Mouse (Mus musculus): ENCODE measurements around the gene Tgfbr2.

Tgfbr2 gene

DNA sequence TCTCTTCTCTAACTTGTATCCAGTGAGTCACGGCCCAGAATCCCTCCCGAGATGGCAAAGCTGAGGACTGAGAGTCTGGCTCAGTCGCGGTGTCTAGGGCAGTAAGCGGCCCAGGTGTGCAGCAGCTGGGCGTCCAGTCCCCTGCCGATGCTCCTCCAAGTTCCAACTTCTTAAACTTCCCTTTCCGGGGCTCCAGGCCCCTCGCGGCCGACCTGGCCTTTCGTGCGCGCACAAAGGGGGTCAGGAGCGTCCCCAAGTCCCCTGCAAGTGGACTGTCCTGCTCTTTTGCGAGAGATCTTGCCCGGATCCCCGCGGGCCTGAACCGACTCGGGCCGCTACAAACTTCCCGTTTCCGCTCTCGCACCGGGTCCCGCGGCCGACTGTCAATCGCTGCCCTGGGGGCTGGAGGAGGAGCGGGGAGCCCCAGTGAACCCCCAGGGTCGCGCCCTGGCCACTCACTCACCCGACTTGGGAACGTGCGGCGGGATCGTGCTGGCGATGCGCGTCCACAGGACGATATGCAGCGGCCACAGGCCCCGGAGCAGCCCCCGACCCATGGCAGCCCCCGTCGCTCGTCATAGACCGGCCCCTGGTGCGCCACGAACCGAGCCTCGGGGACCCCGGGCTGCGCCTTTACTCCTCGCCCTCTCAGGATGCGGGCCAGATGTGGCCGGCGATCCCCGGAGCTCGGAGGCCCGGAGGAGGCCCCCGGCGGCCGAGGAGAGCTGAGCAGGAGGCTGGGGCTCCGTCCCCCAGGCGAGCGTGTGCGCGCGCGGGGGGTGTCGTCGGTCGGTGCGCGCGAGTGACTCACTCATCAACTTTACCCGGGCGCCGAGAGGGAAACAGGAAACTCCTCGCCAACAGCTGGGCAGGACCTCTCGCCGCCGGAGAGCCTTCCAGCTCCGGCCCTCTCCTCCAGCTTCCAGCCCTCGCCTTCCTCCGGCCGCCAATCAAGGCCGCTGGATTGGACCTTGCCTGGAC is at the start of gene Tgfbr2:
TSS of gene Tgfbr2 (minus strand) at position 880 of the 981 bp plus-strand sequence.
- peak; percentile 14 to 25 for DNase-seq

DNA sequence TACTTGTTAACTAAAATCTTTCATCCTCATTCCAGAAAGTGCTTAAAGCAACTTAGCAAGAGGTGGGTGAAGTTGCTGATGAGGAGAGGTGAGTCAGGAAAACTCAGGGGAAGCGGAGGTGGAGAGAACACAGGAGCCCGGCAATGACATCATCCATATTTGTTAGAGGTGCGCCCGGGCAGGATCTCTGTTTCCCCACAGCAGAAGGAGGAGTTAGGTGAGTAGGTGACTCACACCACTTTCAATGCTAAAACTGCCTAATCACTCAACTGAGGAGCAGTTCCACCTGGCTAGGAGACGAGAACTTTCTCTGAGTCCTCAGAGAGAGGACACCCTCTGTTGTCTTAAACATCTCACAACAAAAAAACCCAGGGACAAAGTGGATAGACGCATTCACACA is 48.2 kb upstream of the Tgfbr2 start:
- DNase-seq: no peak

DNA sequence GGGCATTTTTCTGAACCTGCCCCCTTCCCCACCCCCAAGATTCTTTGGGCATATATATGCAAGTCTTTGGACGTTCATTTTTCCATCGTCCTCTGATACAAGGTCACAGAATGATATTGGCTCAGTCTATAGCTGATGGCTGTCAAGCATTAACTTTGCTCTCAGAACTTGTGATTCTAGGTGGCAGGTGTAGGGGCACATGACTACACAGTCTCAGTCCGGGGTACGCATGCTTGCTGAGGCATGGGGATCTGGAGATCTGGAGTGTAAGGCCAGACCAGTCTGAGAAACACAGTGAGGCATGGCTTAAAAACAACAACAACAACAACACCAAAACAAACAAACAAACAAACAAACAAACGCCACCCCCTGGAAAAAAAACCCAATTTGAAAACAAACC is 47.5 kb upstream of the Tgfbr2 start:
- no peak for DNase-seq

DNA sequence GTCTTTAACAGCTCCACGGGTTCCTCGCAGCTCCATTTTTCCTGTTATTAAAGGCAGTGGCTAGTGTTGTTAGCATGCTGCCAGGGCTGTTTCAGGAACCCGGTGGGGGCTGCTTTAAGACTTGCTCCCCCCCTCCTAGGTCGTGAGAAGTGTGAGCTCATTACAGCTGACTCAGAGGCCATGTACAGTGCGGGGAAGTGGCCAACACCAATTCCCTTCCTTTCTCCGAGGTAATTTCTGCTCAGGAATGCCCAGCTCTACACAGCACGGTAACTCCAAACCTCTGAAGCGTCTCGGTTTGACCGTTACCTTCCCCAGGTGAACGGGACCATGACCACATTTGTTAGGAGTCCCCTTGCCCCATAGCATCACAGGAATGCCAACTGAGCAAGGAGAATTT is 46.8 kb upstream of the Tgfbr2 start:
- no peak for DNase-seq

DNA sequence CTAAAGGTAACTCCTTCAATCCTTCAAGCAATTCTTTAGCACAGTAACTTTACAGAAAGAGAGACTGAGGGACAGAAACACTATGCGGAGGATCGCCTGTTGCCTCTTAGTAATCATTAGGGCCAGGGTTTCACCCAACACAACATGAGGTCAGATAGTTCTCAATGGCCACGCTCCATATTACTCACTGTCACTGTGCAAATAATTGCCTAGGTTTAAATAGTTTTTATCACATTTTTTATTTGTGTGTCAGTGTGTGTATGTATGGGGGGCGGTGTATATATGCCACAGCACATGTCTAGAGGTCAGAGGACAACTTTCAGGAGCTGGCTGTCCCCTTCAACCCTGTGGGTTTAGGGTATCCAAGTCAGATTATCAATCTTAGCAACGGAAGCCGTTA is 46.4 kb upstream of the Tgfbr2 start:
- no peak for DNase-seq

DNA sequence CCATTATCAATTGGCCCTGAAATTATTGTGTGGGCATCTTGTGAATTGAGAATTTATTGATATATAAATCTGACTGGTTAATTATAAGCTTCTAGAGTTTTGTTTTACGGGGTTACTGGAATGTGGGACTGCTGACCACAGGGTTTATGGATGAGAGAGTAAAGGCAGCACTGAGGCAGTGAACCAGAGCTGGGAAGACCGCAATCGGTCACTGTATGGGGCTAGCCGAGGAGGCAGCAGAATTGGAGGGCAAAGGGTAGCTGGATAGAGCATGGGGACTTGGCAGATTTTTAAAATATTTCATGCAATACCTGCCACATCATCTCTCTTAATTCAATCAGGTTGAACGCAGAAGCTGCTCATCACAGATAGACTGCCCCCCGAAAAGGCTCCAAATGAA is 45.5 kb upstream of the Tgfbr2 start:
- no peak for DNase-seq

DNA sequence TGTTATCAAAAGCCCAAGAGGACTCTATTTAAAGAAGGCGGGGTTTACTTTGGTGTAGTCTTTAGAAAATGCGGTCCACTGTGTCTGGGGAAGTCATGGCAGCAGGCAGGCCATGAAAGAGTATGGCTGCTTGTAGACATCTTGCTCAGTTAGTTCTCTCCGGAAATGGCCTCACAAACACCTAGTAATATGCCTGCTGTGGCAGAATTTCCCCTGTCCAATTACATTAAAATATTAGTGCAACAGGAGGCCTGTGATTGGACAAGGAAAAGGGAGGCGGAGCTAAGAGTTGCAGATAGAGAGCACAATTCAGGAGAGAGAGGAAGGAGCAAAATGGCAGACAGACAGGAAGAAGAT is 45.0 kb upstream of the Tgfbr2 start:
- no peak for DNase-seq

DNA sequence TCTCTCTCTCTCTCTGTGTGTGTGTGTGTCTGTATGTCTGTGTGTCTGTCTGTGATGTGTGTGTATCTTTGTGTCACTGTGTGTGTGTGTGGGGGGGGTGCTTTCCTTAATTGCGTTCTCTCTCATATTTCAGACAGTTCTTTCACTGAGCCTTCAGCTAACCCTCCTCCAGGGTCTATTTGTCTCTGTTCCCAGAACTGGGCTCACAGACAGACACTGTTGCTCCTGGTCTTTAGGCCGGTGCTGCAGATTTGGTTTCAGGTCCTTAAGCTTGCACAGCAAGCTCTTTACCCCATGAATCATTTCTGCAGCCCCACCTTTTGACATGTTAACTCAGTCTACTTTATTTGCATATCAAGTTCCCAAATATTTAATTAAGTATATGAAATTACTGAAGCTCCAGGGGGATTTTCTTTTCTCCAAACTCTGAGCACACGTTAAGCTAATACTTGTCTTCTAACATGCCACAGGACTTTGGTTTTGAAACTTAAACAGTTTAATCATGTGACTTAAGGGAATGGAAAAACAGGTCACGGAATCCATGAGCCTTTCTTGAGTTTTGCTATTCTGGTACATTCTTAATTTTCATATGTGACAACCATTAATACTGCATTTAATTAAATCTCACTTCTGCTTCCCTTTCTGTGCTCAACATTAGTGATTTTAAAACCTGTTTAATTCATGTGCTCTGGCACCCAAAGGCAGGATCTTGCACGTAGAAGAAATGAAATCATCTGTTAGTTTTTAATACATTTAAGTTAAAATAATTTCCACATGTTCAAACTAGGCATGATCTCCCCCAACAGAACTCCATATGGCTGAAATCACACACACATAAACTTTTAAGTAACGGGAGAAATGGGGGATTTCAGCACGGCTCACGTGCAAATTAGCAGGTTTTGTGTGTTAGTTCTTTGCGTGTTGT is 44.3 kb upstream of the Tgfbr2 start:
- no peak for DNase-seq

DNA sequence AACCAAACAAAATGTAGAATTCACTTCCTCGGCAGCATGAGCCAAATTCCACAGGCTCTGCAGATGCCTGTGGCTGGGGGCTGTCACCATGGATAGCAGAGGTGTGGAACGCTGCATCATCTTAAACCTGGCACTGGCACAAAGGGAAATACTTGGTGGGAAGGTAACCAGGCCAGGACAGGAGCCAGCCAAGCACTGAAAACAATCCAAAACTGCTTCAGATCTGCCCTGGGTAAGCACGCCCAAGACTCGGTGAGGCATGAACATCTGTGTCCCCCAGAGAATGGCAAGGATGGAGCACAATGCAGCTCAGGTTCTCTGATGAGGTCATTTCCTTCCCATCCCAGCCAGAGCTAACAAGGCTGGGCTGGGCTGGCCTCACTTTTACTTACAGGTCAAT is 43.6 kb upstream of the Tgfbr2 start:
- DNase-seq: no peak

DNA sequence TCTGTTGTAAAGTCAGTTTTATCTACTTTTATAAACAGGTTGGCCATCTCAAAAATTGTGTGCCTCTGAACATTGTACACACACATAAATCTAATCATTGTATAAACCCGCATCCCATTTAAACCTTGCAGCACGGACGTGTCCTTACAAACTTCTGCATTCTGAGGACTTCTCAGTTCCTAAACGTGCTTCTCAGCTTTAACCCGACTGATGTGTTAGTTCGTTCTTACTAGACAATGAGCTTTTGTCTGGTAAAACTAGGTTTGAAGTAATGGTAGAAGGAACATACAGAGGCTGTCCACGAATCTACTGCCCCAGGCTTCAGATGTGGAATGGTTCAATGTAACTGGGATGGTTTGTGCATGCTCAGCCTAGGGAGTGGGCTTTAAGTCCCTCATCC is 41.9 kb upstream of the Tgfbr2 start:
- DNase-seq: no peak

DNA sequence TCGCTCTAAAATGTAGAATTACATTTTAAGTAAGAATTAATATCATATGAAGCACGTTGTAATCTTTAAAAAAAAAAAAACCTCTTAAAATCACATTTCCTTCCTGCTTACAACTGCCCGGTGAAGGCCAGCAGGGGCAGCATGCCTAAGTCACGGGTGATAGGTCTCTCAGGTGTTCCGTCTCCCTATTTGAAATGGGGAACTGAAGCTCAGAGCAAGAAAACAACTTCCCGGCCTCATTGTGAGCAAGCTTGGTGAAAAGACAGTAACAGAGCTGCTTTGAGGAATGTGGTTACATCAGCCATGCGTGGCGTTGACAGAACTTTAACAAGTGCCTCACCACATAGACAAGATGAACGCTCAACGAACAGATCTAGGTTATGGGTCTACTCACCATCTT is 41.5 kb upstream of the Tgfbr2 start:
- no peak for DNase-seq

DNA sequence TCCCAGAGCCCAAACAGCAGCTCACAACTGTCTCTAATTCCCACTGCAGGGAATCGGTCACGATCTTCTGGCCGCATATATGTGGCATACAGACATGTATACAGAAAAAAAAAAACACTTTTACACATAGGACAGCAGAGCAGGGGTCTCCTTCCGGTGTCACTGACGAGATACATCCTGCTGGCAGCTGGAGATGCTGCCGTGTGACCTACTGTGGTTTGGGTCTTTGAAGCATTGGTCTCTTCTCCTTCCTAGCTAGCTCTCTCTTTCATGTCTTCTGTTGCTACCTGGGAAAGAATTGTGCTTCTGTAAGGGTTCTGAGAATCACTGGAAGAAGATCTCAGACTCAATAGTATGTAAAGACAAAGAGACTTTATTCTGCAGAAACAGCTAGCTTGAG is 39.1 kb upstream of the Tgfbr2 start:
- DNase-seq: no peak

DNA sequence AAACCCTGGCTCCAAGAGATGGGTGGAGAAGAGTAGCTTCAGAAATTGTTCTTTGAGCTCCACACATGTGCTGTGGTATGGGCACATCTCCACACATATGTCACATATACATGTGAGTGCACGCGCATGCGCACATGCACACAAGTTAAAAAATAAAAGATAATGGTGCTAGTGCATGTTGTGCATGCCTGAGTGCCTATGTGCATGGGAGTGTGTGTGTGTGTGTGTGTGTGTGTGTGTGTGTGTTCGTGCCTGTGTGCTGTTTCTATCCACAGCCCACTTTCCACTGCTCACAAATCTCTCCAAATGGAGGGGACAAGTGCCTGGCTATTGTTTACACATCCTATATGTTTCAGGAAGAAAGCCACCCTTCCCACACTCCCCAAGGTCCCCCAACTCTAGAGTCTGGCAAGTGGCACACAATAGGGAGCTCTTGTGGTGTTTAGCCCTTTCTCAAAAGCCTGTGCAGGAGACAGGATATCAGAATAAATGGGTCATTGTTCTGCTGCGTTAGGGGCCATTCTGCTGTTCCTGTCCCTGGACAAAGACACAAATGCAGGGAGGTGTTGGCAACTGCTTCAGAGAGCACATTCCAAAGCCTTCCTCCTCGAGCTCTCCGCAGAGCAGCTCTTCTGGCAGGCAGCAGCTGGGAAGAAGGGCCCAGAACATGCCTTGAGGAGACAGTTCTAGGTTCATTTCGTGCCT is 37.9 kb upstream of the Tgfbr2 start:
- no peak for DNase-seq

DNA sequence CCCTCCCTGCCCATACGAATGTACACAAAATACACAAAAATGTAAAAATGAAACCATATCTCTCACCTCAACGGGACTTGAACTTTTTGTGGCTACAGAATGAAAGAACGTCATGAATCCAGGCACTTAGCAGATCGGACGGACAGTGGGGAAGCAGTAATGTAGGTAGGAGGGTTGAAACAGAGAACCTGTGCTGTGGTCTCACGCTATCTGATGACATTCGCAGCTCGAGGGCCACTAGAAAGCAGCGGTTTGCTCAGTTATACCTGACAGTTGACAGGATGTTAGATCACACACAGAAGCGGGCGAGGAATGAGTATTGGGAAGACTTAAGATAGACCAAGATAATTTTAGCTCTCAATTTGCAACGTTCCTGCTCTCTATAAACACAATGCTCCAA is 36.9 kb upstream of the Tgfbr2 start:
- DNase-seq: no peak

DNA sequence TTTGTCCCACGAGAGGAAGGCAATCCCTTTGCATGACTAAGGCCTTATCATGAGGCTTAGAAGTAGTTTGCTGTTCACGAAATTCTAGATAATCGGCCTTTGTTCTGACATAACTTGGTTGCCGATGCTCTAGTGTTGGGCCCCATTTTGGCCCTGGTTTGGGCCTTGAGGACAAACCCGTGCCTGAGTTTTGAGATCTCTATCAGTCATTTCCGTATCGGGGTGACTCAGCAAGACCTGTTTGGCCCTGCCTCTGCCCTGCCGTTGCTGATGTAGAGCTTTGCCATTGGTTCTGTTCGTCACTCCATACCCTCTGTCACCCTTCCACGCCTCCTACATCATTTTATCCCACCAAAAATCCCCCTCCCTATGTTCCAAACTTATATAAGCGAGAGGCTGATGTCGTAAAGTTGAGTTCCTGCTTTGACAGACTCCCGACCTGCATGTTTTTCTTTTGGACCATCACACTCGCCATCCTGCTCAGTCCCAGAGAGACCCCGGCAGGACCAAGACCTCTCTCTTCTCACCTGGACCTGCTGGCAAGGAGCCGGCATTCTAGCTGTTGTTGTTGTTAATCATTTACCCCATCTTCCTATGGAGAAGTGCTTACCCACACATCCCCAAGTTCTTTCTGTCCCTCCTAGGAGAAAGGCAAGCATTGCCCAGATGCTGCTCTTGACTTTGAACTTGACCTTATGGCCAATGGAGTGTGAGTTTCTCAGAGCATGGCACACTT is 33.2 kb upstream of the Tgfbr2 start:
- DNase-seq: no peak

DNA sequence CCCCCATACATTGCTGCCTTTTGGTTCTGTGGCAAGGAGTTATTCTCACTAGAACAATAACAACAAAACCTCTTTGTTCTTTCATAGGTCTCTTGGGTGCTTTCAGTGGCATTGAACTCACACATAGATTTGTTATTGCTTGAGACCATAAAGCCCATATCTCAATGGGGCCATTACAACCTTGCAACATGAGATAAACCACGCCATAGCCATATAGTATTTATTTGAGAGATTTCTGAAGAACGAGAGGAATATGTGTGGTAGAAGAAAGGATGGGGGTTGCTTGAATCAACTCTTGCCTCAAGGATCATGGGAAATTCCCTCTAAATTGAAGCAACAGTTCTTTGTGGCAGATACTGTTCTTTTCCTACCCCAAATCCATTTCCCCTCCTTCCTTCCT is 31.7 kb upstream of the Tgfbr2 start:
- no peak for DNase-seq

DNA sequence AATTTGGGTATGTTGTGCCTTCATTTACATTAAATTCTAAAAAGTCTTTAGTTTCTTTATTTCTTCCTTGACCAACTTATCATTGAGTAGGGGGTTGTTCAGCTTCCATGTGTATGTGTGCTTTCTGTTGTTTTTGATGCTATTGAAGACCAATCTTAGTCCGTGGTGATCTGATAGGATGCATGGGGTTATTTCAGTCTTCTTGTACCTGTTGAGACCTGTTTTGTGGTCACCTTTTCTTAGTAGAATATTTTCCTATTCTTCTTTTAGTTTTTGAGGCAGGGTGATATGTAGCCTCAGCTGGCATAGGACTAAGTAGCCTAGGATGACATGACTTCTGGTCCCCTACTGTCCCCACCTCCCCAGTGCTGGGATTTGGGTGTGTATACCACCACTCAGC is 28.5 kb upstream of the Tgfbr2 start:
- no peak for DNase-seq

DNA sequence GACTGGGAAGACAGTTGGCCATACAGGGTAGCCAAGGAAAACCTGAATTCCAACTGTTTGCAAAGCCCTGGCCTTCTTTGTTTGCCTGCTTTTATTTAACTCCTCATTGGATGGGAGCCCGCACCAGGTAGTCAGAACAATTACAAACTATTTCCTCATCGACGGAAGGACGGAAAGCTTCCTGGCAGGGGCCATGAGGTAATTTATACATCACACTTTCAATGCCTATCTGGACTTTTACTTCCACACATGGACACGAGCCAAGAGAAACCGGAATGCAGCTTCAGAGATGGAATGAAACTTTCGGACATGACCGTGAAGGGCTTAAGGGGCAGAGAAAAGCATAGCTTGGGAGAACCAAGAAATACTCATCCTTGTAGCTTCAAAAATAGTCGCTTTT is 24.0 kb upstream of the Tgfbr2 start:
- no peak for DNase-seq

DNA sequence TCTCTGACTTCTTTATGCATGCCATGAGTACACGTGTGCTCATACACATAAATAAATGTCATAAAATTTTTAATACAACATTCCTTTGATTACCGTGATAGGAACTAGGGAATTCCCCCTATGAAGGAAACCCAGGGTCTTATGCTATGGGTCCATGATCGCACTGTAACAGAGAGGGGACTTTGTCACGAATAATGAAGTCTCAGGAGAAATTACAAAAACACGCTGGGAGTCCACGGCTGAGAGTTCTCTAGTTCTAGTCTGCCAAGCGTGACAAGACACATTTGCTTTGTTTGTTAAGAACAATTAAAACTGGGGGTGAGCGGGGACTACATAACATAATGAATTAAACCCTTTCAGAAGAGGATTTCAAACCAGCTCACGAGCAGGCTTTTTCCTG is 23.3 kb upstream of the Tgfbr2 start:
- DNase-seq: no peak

DNA sequence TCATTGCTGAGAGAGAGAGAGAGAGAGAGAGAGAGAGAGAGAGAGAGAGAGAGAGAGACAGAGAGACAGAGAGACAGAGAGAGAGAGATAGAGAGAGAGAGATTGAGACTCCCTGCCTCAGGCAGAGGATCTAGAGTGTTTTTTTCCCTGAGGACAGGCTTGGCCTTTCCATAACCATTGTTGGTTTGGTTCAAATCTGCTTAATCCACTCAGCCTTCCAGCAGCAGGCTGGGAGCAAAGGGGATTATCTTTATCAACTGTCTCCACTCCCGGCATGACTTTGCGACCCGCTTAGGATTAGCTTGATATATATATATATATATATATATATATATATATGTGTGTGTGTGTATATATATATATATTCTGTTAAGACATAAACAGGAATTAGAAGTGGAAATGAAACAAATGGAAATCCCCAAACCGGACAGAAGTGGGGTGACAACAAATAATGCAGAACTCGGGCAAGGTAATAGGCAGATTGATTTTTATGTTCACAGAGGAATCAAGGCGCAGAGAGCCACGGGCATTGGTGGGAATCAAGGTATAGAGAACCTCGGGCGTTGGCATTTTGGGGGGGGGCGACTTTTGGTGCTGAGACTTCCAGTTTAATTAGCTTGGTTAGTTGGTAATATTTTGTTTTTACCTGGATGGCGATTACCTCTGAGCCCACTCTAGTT is 22.5 kb upstream of the Tgfbr2 start:
- no peak for DNase-seq

DNA sequence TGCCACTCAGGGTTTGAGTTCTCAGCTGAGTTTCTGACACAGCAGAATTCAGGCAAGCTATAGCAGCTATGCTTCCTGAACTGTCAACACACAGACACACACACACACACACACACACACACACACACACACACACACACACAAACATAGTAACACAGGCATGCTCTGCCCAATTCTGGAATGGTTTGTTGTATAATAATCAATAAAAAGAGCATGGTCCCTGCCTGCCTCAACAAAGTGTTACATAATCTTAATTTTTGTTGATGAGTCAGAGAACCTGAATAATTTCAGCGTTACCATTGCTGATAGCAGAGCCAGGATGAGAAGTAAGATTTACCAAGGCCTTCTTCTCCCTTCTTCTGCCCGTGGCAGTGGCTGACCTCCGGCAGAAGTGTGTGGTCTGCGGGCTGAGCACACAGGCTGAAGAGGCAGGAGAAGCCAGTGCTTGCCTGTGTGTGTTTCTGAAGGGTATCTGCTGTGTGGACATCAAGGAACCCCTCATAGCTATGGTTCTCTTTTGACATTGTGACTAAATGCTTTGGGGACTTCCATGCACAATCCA is 18.8 kb upstream of the Tgfbr2 start:
- DNase-seq: no peak

DNA sequence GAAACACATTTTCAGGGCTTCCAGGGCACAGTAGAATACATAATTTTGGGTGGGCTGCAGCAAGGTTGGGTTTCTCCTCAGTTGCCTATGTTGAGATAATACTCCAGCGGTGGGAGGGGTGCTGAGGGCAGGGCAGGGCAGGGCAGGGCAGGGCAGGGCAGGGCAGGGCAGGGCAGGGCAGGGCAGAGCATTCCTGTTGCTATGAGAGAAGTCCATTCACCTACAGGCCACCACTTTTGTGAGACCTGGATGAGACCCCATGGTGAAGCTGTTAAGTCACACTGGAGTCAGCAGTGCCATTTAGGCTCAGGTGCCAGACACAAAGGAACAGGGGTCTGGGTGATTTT is 18.3 kb upstream of the Tgfbr2 start:
- no peak for DNase-seq
